Mouse (Mus musculus) embryonic facial prominence, embryonic 10.5 days (tissue): Measurements from ENCODE around the gene Dapk1. TPM values are rescaled to one million over a fixed set of nuclear protein-coding genes. Genes with fewer than 3 reads are reported as not detected.

Source experiments
- DNase-seq: peaks from one replicate; pipeline ENCODE4 v3.0.0-alpha.2; 2017; ENCODE audit warnings: low spot score
- H3K27ac ChIP-seq: fragments of 300-500 bp; sonication (generic); replicated peaks from 2 replicates; pipeline ENCODE4 v1.5.1; 2016; ENCODE audit warnings: mild to moderate bottlenecking
- H3K27me3 ChIP-seq: fragments of 300-500 bp; sonication (generic); replicated peaks from 2 replicates; pipeline ENCODE4 v1.6.1; 2016; ENCODE audit warnings: low read depth, mild to moderate bottlenecking; ENCODE audit not compliant: poor library complexity, severe bottlenecking
- H3K36me3 ChIP-seq: fragments of 300-500 bp; sonication (generic); replicated peaks from 2 replicates; pipeline ENCODE4 v1.6.1; 2016; ENCODE audit warnings: mild to moderate bottlenecking, moderate library complexity
- H3K4me1 ChIP-seq: fragments of 300-500 bp; sonication (generic); 2 replicates; pipeline ENCODE4 v1.6.1; 2016
- H3K4me3 ChIP-seq: fragments of 300-500 bp; sonication (generic); 2 replicates; pipeline ENCODE4 v1.5.1; 2016; ENCODE audit warnings: mild to moderate bottlenecking, moderate library complexity
- H3K9me3 ChIP-seq: fragments of 300-500 bp; sonication (generic); 2 replicates; pipeline ENCODE4 v1.6.1; 2016; ENCODE audit warnings: mild to moderate bottlenecking
- WGBS: fragments of 180-500 bp; shearing (Covaris S2); methylation state at CpG from one replicate; pipeline ENCODE4 v1.1.7; 2016; 5-methylcytosine and 5-hydroxymethylcytosine counted together
- polyA plus RNA-seq: library from polyadenylated mRNA; unstranded; fragments of >200 nt; fragmentation: Nextera tagmentation; extraction: Ambion mirVana; gene quantifications from 2 replicates; pipeline ENCODE4 v1.2.1, GENCODE M21; 2016

The Dapk1 gene
- polyA plus RNA-seq, 1 experiment from 2014 or later, result 20.9 TPM

DNA sequence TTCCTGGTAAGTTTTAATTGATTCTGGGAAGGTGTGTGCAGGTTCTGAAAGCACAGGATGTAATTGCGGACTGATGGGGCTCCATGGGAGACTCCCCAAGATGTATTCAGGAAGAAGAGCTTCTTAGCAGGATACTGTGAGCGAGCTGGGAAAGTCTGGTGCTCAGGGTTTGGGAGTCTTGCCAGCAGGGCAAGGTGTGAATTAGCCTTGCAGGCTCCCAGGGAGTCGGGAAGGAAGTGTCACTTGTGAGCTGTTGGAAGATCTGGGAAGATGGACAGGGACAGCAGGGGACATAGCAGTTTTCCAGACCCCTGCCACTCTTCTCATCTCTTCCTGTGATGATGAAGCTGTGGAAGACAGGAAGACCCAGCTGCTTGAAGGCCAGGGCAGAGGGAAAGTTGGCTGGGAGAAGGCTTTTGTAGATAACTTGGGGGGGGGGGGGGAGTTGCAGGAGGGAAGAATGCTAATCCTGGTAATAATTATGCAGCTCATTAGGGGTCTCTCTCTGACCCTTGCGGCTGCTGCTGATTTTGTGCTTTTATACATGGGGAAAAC, 19.7 kb downstream of the Dapk1 start:
- no peak for DNase-seq
- peaks cover 44% of the 10 kb centered on the region for H3K4me1 ChIP-seq
- no peaks in the 10 kb centered on the region for H3K9me3 ChIP-seq
- no peak overlapping the region for H3K4me3 ChIP-seq
- no peaks in the 10 kb centered on the region for H3K27me3 ChIP-seq
- H3K36me3 ChIP-seq, result 0 out of 2 replicates have a peak, but pooled peaks cover 5% of the 10 kb centered on the region
- 43% methylated on average over 4 of the region's 4 CpGs for WGBS
- no peak overlapping the region for H3K27ac ChIP-seq

GRCm38 (mm10) chr13:60625581-60625980, 23.8 kb downstream of the Dapk1 start:
- Histone ChIP-seq H3K4me3 (no peak overlapping the region), H3K27me3 (no peaks in the 10 kb centered on the region), H3K36me3 (0 out of 2 replicates have a peak, but pooled peaks cover 5% of the 10 kb centered on the region), H3K27ac (no peak overlapping the region), H3K9me3 (no peaks in the 10 kb centered on the region), H3K4me1 (peaks cover 29% of the 10 kb centered on the region)
- 88% methylated on average over 7 of the region's 7 CpGs for WGBS
- no peak for DNase-seq

GRCm38 (mm10) chr13:60627843-60628656, 26.3 kb downstream of the Dapk1 start:
- DNase-seq, result no peak
- Histone ChIP-seq H3K9me3 (no peaks in the 10 kb centered on the region), H3K4me1 (peaks cover 20% of the 10 kb centered on the region), H3K27ac (no peak overlapping the region; the same call in 1 of the 2 replicates), H3K4me3 (no peak overlapping the region), H3K27me3 (no peaks in the 10 kb centered on the region), H3K36me3 (no peaks in the 10 kb centered on the region)
- 24% methylated on average over 15 of the region's 15 CpGs for WGBS

DNA sequence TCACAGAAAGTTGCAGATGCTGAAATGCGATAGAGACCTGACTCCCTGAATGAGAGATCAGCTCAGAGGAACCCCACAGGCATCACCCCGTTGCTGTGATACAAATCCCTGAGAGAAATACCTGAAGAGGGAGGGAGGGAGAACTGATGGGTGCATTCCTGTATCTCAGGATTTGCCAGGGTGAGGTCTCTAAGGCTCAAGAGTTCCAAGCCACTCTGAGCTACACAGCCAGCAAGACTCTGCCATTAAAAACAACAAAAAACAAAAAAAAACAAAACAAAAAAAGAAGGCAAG, 26.9 kb downstream of the Dapk1 start:
- H3K9me3 ChIP-seq, result no peaks in the 10 kb centered on the region
- WGBS, result 11% methylated on average over 2 of the region's 2 CpGs
- no peaks in the 10 kb centered on the region for H3K36me3 ChIP-seq
- no peak overlapping the region; the same call in 1 of the 2 replicates for H3K27ac ChIP-seq
- H3K27me3 ChIP-seq, result no peaks in the 10 kb centered on the region
- H3K4me3 ChIP-seq, result no peak overlapping the region
- DNase-seq, result no peak
- peaks cover 22% of the 10 kb centered on the region for H3K4me1 ChIP-seq

DNA sequence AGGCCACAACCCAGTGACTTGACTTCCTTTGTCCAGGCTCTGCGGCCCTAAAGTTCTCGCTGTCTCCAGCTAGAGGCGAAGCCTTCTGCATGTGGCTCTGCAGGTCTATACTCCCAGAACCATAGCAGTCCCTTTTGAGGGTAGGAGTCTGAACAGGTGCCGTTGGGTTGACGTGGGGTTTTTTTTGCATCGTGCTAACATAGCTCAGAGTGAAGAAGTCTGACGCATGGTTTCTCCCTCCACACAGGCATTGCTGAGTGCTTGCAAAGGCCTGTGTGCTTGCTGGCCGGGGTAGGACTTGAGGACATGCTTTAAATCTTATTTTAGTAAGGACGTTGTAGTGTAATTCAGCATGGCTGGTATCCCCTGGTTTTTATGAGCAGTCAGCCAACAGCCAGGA, 27.7 kb downstream of the Dapk1 start:
- 93% methylated on average over 9 of the region's 9 CpGs for WGBS
- DNase-seq, result no peak
- Histone ChIP-seq H3K4me1 (peaks cover 29% of the 10 kb centered on the region), H3K4me3 (no peak overlapping the region), H3K9me3 (no peaks in the 10 kb centered on the region), H3K27ac (no peak overlapping the region), H3K27me3 (no peaks in the 10 kb centered on the region), H3K36me3 (no peaks in the 10 kb centered on the region)

- Histone ChIP-seq H3K36me3 (no peaks in the 10 kb centered on the region), H3K27ac (no peak overlapping the region), H3K27me3 (no peaks in the 10 kb centered on the region), H3K4me1 (peaks cover 9% of the 10 kb centered on the region), H3K9me3 (no peaks in the 10 kb centered on the region), H3K4me3 (no peak overlapping the region)
- 38% methylated on average over 6 of the region's 6 CpGs for WGBS
- no peak for DNase-seq
Measured at GRCm38 (mm10) chr13:60633945-60634344, 32.2 kb downstream of the Dapk1 start.

- H3K4me1 ChIP-seq, result peaks cover 9% of the 10 kb centered on the region
- no peaks in the 10 kb centered on the region for H3K9me3 ChIP-seq
- 87% methylated on average over 6 of the region's 6 CpGs for WGBS
- no peaks in the 10 kb centered on the region for H3K27me3 ChIP-seq
- no peaks in the 10 kb centered on the region for H3K36me3 ChIP-seq
- no peak overlapping the region for H3K27ac ChIP-seq
- H3K4me3 ChIP-seq, result no peak overlapping the region
- DNase-seq, result no peak
Measured at GRCm38 (mm10) chr13:60635636-60636035, 33.9 kb downstream of the Dapk1 start.

DNA sequence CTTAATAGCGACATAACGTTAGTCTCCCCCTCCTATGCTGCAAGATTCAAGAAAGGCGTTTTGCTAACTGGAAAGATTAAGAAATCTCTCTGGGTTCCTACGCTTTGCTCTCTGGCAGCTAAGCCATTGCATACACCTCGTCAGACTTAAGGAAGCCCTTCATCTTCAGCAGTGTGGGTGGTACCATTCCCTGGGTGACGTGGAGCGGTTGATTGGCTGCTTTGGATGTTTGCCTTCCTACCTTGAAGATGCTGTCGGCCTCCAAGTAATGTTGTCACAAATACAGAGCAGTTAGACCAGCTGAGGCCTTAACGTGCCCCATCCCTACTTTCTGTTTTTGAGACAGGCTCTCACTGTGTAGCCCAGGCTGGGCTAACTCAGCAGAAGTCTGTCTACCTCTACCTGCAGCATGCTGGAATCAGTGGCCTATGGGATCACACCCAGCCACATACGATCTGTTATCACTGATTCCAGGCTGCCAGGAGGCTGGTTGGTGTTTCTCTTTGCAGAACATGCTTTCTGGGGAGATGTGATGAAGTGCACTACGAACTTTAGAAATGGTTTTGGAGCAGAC, 37.8 kb downstream of the Dapk1 start:
- WGBS, result 83% methylated on average over 11 of the region's 11 CpGs
- H3K27me3 ChIP-seq, result no peaks in the 10 kb centered on the region
- DNase-seq, result no peak

DNA sequence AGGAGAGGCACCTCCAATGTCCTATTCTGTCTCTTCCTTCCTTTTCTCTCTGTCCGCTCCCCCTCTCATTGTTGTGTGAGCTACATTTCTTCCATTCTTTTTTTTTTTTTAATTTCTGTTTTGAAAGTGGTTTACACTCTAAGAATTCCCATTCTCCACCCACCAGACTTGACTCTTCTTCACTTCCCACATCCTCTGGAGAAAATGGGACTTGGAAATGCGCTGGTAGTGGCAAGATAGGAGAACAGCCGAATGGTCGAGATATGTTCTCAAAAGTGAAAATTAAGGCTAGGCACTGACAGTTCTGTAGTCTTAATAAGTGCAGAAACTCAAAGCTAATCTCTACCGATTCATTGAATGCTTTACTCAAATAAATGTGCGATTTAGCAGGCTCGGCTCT, 38.7 kb downstream of the Dapk1 start:
- WGBS, result 92% methylated on average over 7 of the region's 7 CpGs
- no peaks in the 10 kb centered on the region for H3K9me3 ChIP-seq
- no peaks in the 10 kb centered on the region for H3K4me1 ChIP-seq
- DNase-seq, result no peak
- H3K36me3 ChIP-seq, result no peaks in the 10 kb centered on the region
- no peak overlapping the region for H3K4me3 ChIP-seq
- H3K27ac ChIP-seq, result no peak overlapping the region
- H3K27me3 ChIP-seq, result no peaks in the 10 kb centered on the region

More for the DNA sequence above, 37.8 kb downstream of the Dapk1 start:
- Histone ChIP-seq H3K4me3 (no peak overlapping the region), H3K27ac (no peak overlapping the region), H3K36me3 (no peaks in the 10 kb centered on the region), H3K4me1 (no peaks in the 10 kb centered on the region), H3K9me3 (no peaks in the 10 kb centered on the region)

DNA sequence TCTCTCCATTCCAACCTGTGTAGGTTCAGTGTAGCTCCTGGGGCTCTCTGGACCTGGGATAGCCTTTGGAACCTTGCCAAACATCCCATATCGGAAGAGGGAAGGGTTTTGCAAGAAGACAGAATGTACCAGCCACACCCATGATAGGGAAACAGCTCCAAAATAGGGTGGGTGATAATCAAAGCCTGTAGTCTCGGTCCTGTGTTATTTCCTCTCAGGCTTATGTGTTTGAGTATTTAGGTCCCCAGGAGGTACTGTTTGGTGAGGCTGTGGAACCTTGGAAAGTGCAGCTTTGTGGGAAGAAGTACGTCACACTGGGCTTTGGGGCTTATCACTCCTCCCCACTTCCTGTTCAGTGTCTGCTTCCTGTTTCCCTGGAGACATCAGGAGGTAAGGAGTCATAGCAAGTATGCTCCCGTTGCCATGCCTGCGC, 42.7 kb downstream of the Dapk1 start:
- DNase-seq, result no peak
- H3K27me3 ChIP-seq, result no peaks in the 10 kb centered on the region
- 84% methylated on average over 5 of the region's 5 CpGs for WGBS

DNA sequence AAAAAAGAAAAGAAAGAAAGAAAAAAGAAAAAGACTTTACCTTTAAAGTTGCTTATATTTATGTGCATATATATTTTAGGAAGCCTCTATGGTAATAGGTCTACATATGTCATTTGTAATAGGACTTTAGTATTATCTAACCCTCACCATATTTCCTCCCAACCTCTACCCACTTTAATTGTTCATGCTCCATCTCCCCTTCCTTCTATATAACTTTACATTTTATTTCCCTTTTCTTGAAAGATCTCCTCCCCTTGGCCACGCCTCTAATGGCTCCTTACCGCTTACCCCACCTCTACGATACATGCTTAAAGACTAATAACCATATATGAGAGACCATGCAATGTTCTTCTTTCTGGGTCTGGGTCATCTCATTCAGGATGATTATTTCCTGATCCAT, 45.0 kb downstream of the Dapk1 start:
- Histone ChIP-seq H3K4me3 (no peak overlapping the region), H3K9me3 (no peaks in the 10 kb centered on the region), H3K27me3 (no peaks in the 10 kb centered on the region), H3K4me1 (no peaks in the 10 kb centered on the region), H3K36me3 (peaks cover 7% of the 10 kb centered on the region), H3K27ac (no peak overlapping the region)
- 97% methylated on average over 3 of the region's 3 CpGs for WGBS
- DNase-seq, result no peak

More for the DNA sequence above, 42.7 kb downstream of the Dapk1 start:
- Histone ChIP-seq H3K4me1 (no peaks in the 10 kb centered on the region), H3K27ac (no peak overlapping the region), H3K9me3 (no peaks in the 10 kb centered on the region), H3K36me3 (peaks cover 7% of the 10 kb centered on the region), H3K4me3 (no peak overlapping the region)

- no peak overlapping the region for H3K27ac ChIP-seq
- 92% methylated on average over 5 of the region's 5 CpGs for WGBS
- H3K9me3 ChIP-seq, result no peaks in the 10 kb centered on the region
Measured at GRCm38 (mm10) chr13:60648350-60648749, 46.6 kb downstream of the Dapk1 start.

GRCm38 (mm10) chr13:60650000-60650399, 48.3 kb downstream of the Dapk1 start:
- no peaks in the 10 kb centered on the region for H3K9me3 ChIP-seq
- H3K27ac ChIP-seq, result no peak overlapping the region
- WGBS, result 92% methylated on average over 11 of the region's 11 CpGs
- H3K4me1 ChIP-seq, result no peaks in the 10 kb centered on the region
- peaks cover 7% of the 10 kb centered on the region for H3K36me3 ChIP-seq
- H3K27me3 ChIP-seq, result no peaks in the 10 kb centered on the region
- no peak for DNase-seq
- H3K4me3 ChIP-seq, result no peak overlapping the region

More at GRCm38 (mm10) chr13:60648350-60648749, 46.6 kb downstream of the Dapk1 start:
- peaks cover 7% of the 10 kb centered on the region for H3K36me3 ChIP-seq
- H3K27me3 ChIP-seq, result no peaks in the 10 kb centered on the region
- H3K4me3 ChIP-seq, result no peak overlapping the region
- H3K4me1 ChIP-seq, result no peaks in the 10 kb centered on the region
- no peak for DNase-seq
